Mouse (Mus musculus): ENCODE measurements at regions not wholly inside any gene's neighbourhood (a gene's known extent, or its start where the extent isn't known, plus 50 kb on each side); places are given as distances from the start of the nearest gene placed in this dataset.
"Not testable (repeated sequence)": the region's sequence is repeated elsewhere in the genome, so short reads cannot be mapped to it uniquely, and the experiment has no call there.

DNA sequence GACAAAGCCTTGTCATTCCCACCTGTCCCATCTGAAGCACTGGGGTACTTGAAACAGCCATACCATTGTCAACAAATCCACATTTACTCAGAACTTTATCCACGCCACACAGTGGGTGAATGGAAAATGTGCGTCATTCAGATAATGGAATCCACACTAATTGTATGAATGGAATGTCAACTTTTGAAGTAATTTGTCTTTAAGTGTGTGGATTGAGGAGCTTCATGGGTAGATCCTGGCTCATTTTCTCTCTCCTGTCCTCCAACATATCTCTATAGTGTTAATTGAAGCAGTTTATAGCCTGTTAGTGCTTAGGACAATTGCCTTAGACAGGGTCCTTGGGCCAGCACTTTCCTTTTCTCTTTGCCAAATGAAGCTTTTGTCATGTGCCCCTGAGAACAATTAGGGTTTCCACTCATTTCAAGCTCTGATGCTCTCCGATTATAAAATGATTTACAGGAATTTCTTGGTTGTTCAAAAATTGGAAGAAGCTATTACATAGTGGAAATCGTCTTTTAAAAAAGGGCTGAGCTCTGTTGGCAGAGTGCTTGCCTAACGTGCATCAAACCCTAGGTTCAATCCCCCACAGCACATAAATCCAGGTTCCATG, 140.4 kb downstream of the Snx18 start:
- H3K27ac ChIP-seq: no peak overlapping the region
- intact Hi-C loops (cut with DNase I): no loop called here

DNA sequence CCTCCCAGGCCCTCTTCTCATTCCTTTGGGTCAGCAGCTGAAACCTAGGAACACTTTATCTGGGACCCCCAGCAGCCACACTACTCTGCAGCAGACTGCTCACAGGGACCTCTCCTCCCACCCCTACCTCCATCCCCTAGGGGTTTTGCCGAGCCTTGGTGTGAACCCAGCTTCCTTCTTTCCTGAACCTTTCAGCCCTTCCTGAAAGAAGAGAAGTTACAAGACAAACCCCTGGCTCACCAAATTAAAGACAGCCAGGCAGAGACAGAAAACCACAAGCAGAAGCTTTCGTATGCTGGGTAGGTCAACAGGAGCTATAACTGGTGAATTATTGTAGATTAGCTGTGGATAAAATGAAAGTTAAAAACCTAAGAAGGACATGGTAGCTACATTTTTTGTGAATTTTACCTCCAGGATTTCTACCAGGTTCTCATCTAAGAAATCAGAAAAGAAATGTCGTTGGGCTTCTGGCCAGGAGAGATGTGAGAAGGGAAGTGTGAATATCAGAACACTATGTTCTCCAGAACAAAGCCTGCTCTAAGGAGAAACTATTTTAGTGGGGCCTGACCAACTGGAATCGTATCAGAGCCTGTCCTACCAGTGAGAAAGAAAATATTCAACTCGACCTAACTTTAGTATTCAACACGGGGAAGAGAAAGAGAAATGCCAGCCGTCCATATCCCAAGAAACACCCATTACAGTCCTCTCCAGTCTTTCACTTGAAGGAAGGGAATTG, 147.4 kb downstream of the Snx18 start:
- intact Hi-C loops (cut with DNase I): no loop called here
- Histone ChIP-seq H3K27ac (no peak overlapping the region), H3K4me3 (no peak overlapping the region)
- no peak for TF ChIP-seq CTCF (IDR thresholded peaks at IDR 0.05)
- DNase-seq (ENCODE audit: extremely low spot score in 1 of 2, low spot score in 2 of 2): no peak

More for the DNA sequence above, 140.4 kb downstream of the Snx18 start:
- no peak overlapping the region for H3K4me3 ChIP-seq
- no peak for DNase-seq (ENCODE audit: extremely low spot score in 1 of 2, low spot score in 2 of 2)
- no peak for TF ChIP-seq CTCF (IDR thresholded peaks at IDR 0.05)

DNA sequence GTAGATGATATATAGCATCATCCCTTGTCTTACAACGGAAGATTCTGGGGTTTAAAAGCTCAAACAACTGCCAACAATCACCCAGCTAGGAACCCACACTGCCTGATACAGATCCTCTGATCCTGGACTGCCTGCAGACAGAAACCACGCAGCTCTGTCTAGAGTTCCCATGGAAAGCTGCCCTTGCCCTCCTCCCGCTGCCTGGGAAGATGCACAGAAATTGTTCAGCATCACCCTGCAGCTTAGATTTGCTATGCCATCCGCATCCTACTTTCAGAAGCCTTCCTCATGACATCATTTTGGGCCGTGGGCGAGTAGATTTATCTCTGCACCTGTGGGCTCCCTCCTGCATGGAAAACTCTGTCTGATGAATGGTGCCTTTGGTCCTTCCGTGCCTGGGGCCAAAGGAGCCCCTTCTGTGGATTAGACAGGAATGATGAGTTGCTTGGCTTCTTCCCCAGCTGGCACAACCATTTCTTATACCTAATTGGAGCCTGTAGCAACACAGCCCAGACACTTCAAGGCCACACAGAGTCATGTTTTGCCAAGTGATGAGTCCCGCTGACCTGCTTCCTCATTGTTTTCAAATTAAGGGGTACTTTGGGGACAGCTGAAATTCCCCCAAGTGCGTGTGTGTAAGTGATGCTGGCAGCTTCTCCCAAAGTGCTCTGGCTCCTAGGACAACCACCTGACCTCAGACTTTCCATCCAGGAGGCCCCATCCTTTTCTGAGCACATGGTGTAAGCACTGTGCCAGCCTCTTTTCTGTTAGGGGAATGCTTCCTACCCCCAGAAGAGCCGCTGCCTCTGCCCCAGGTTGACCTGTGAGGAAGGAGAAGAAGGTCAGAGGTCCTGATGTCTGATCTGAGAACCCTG, 153.9 kb downstream of the Snx18 start:
- DNase-seq (ENCODE audit: extremely low spot score in 1 of 2, low spot score in 2 of 2): peak in 1 of 2 experiments; percentile 24
- no peak for TF ChIP-seq CTCF (IDR thresholded peaks at IDR 0.05)
- no peak overlapping the region for H3K4me3 ChIP-seq
- H3K27ac ChIP-seq: no peak overlapping the region
- intact Hi-C loops (cut with DNase I): no loop called here

- TF ChIP-seq CTCF (IDR thresholded peaks at IDR 0.05): no peak
- intact Hi-C loops (cut with DNase I): no loop called here
- no peak overlapping the region for H3K4me3 ChIP-seq
- no peak overlapping the region for H3K27ac ChIP-seq
- no peak for DNase-seq (ENCODE audit: extremely low spot score in 1 of 2, low spot score in 2 of 2)
These were observed 154.9 kb downstream of the Snx18 start for GRCm38 (mm10) chr13:113463420-113463819.

GRCm38 (mm10) chr13:113454490-113455295, 161.7 kb downstream of the BC067074 start:
- no peak for DNase-seq (ENCODE audit: extremely low spot score in 1 of 2, low spot score in 2 of 2)
- no peak for TF ChIP-seq CTCF (IDR thresholded peaks at IDR 0.05)
- Histone ChIP-seq H3K27ac (no peak overlapping the region), H3K4me3 (no peak overlapping the region)
- intact Hi-C loops (cut with DNase I): no loop called here

DNA sequence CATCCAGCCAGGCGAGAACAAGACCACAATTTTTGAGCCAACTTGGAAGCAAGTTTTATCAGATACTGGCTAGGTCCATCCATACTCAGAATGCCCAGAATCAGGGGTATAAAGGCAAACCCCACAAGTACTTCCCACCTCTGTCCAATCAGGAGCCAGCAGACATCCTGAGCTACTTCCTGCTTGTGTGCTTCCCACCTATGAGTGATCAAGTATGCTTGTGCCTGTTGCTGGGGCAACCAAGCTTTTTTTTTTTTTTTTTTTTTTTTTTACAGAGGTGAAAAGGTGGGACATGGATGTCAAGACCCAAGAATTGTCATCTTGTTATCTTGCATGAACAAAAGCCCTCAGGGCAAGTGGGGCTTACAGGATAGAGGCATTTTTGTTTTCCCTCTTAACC, 155.4 kb downstream of the BC067074 start:
- intact Hi-C loops (cut with DNase I): no loop called here
- Histone ChIP-seq H3K4me3 (no peak overlapping the region), H3K27ac (no peak overlapping the region)
- DNase-seq (ENCODE audit: extremely low spot score in 1 of 2, low spot score in 2 of 2): no peak
- no peak for TF ChIP-seq CTCF (IDR thresholded peaks at IDR 0.05)

- intact Hi-C loops (cut with DNase I): no loop called here
- TF ChIP-seq CTCF (IDR thresholded peaks at IDR 0.05): no peak
- Histone ChIP-seq H3K27ac (no peak overlapping the region), H3K4me3 (no peak overlapping the region)
- no peak for DNase-seq (ENCODE audit: extremely low spot score in 1 of 2, low spot score in 2 of 2)
These were observed 153.3 kb downstream of the BC067074 start for GRCm38 (mm10) chr13:113446226-113446625.

GRCm38 (mm10) chr13:113444481-113444880, 151.5 kb downstream of the BC067074 start:
- DNase-seq (ENCODE audit: extremely low spot score in 1 of 2, low spot score in 2 of 2): not testable (repeated sequence)

GRCm38 (mm10) chr13:113443078-113443477, 150.1 kb downstream of the BC067074 start:
- intact Hi-C loops (cut with DNase I): no loop called here
- Histone ChIP-seq H3K4me3 (no peak overlapping the region), H3K27ac (no peak overlapping the region)
- no peak for TF ChIP-seq CTCF (IDR thresholded peaks at IDR 0.05)
- DNase-seq (ENCODE audit: extremely low spot score in 1 of 2, low spot score in 2 of 2): no peak

More at GRCm38 (mm10) chr13:113444481-113444880, 151.5 kb downstream of the BC067074 start:
- H3K27ac ChIP-seq; H3K4me3 ChIP-seq; intact Hi-C loops (cut with DNase I): not testable (repeated sequence)

DNA sequence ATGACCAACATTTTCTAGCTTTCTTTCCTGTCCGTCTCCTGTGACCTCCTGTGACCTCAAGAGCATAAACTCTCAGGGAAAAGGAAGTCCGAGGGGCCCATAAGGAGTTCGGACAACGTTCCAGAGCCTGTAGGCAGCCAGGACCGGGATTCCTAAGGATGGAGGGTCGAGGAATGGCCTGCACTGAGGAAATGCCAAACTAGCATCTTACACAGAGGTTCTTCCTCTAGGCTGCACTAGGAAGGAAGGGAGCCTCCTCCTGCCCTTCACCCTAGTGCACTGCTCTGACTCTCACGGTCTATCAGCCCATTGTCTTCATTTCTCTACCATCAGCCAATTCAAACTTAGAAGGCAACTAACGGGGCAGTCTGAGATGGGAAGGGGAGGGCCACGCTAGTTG, 149.2 kb downstream of the BC067074 start:
- no peak for TF ChIP-seq CTCF (IDR thresholded peaks at IDR 0.05)
- no peak for DNase-seq (ENCODE audit: extremely low spot score in 1 of 2, low spot score in 2 of 2)
- Histone ChIP-seq H3K4me3 (no peak overlapping the region), H3K27ac (no peak overlapping the region)
- intact Hi-C loops (cut with DNase I): no loop called here

- TF ChIP-seq CTCF (IDR thresholded peaks at IDR 0.05): no peak
- Histone ChIP-seq H3K4me3 (no peak overlapping the region), H3K27ac (no peak overlapping the region)
- intact Hi-C loops (cut with DNase I): no loop called here
- no peak for DNase-seq (ENCODE audit: extremely low spot score in 1 of 2, low spot score in 2 of 2)
These were observed 147.2 kb downstream of the BC067074 start for GRCm38 (mm10) chr13:113440137-113440536.

Data from left cerebral cortex, adult 2 months (tissue).